Mouse (Mus musculus): ENCODE data around the gene Thap11.

- TF ChIP-seq CTCF (conservative IDR thresholded peaks at IDR 0.05; ENCODE audit: low read length) (no peak), NANOG (IDR thresholded peaks at IDR 0.05; ENCODE audit: borderline replicate concordance, low read length) (no peak), POU5F1 (IDR thresholded peaks at IDR 0.05; ENCODE audit: borderline replicate concordance, low read length) (no peak)
These were observed 41.7 kb upstream of the Thap11 start for GRCm38 (mm10) chr8:105813241-105813640.

All from E14TG2a.4 (cell line).